Mouse (Mus musculus): ENCODE data around the gene Ubqln2. TPM values are rescaled to one million over a fixed set of nuclear protein-coding genes. Genes with fewer than 3 reads are reported as not detected.

The Ubqln2 gene
- polyA plus RNA-seq, 1 experiment from 2014 or later = 50.4 TPM

GRCm38 (mm10) chrX:153515491-153515890 lies 17.5 kb downstream of the Ubqln2 start:
- WGBS = 87% methylated on average over 5 of the region's 5 CpGs
- no peak for ATAC-seq
- Histone ChIP-seq H3K27me3 (ENCODE audit: control insufficient read depth, insufficient read depth, low read depth, low read length) (no peaks in the 10 kb centered on the region), H3K4me1 (ENCODE audit: control insufficient read depth, insufficient read depth, low read length) (no peaks in the 10 kb centered on the region), H3K9ac (ENCODE audit: low read depth, low read length) (no peak overlapping the region), H3K9me3 (replicated peaks; ENCODE audit: control insufficient read depth, low read length, poor library complexity, severe bottlenecking) (no peaks in the 10 kb centered on the region), H3K27ac (ENCODE audit: low read length) (no peak overlapping the region), H3K36me3 (ENCODE audit: control insufficient read depth, insufficient read depth, low read length) (no peaks in the 10 kb centered on the region), H3K4me2 (ENCODE audit: low read length) (no peak overlapping the region), H3K4me3 (ENCODE audit: low read depth, low read length) (no peak overlapping the region)

- WGBS = 21% methylated on average over 2 of the region's 2 CpGs
- 0 out of 2 replicates have a peak, but pooled peaks have one; percentile 56 for ATAC-seq
Measured at GRCm38 (mm10) chrX:153528399-153528798, 30.4 kb downstream of the Ubqln2 start.

More at GRCm38 (mm10) chrX:153528399-153528798, 30.4 kb downstream of the Ubqln2 start:
- Histone ChIP-seq H3K27ac (ENCODE audit: low read length) (no peak overlapping the region), H3K36me3 (ENCODE audit: control insufficient read depth, insufficient read depth, low read length) (no peaks in the 10 kb centered on the region), H3K4me1 (ENCODE audit: control insufficient read depth, insufficient read depth, low read length) (no peaks in the 10 kb centered on the region), H3K4me2 (ENCODE audit: low read length) (no peak overlapping the region), H3K27me3 (ENCODE audit: control insufficient read depth, insufficient read depth, low read depth, low read length) (no peaks in the 10 kb centered on the region), H3K4me3 (ENCODE audit: low read depth, low read length) (no peak overlapping the region), H3K9ac (ENCODE audit: low read depth, low read length) (no peak overlapping the region), H3K9me3 (replicated peaks; ENCODE audit: control insufficient read depth, low read length, poor library complexity, severe bottlenecking) (no peaks in the 10 kb centered on the region)

Other genes with a start within 250 kb of the Ubqln2 start
- gene Cypt3, start 60.4 kb downstream of the Ubqln2 start, polyA plus RNA-seq (2015; fragmentation: Nextera tagmentation; extraction: Ambion mirVana) = not detected in 2 replicates
- 3.4 and 4.4 TPM in 2 replicates for gene Kctd12b, start 198.2 kb downstream of the Ubqln2 start, polyA plus RNA-seq (2015; fragmentation: Nextera tagmentation; extraction: Ambion mirVana)
- gene Nbdy, start 225.4 kb downstream of the Ubqln2 start, polyA plus RNA-seq (2015; fragmentation: Nextera tagmentation; extraction: Ambion mirVana) = 155 and 164 TPM in 2 replicates